Comparison of ENCODE assay signal across 8 mouse cellular contexts in genomic region chr19:28677728-28678438, GRCm38 (mm10). TPM values are rescaled to one million over a fixed set of nuclear protein-coding genes. Genes with fewer than 3 reads are reported as not detected.
DNase-seq lines count a peak whose midpoint lies in the region; ATAC-seq and TF ChIP-seq lines count a peak whose summit lies in the region.

No protein-coding gene starts in this region.

- H3K27ac ChIP-seq in bone marrow, adult 2 months (ENCODE audit: control insufficient read depth, insufficient read depth, low read depth, low read length, poor library complexity) = 0 out of 2 replicates have a peak overlapping the region, but pooled peaks have one; percentile 14
- no peak overlapping the region for H3K27ac ChIP-seq in intestine, embryonic 16.5 days (ENCODE audit: low read length)
- no peak overlapping the region for H3K27ac ChIP-seq in neural tube, embryonic 14.5 days (ENCODE audit: low read depth, low read length)

- no peak for TF ChIP-seq CTCF in bone marrow, adult 2 months (IDR thresholded peaks at IDR 0.05; ENCODE audit: control insufficient read depth, insufficient read depth, low read length)

- no peaks in the 10 kb centered on the region for H3K9me3 ChIP-seq in intestine, embryonic 16.5 days (ENCODE audit: control insufficient read depth, low read length)
- no peaks in the 10 kb centered on the region for H3K9me3 ChIP-seq in neural tube, embryonic 14.5 days (ENCODE audit: control insufficient read depth, low read length)

- H3K36me3 ChIP-seq in intestine, embryonic 16.5 days (ENCODE audit: control insufficient read depth, insufficient read depth, low read length) = no peaks in the 10 kb centered on the region
- H3K36me3 ChIP-seq in neural tube, embryonic 14.5 days (ENCODE audit: control insufficient read depth, insufficient read depth, low read length) = no peaks in the 10 kb centered on the region

- H3K9ac ChIP-seq in intestine, embryonic 16.5 days (ENCODE audit: low read depth, low read length) = peak overlapping the region; percentile 41
- H3K9ac ChIP-seq in neural tube, embryonic 14.5 days (replicated peaks; ENCODE audit: low read depth, low read length) = 0 out of 2 replicates have a peak overlapping the region, but pooled peaks have one; percentile 7

- DNase-seq in CD4-positive, CD25-positive, alpha-beta regulatory T cell, adult 2 months (ENCODE audit: low read depth, low spot score) = peak; percentile 59
- DNase-seq in gastrocnemius, postnatal 36 days = peak; percentile 27 to 36
- peak; percentile 65 to 79 for DNase-seq in lung, adult 18-20 months
- peak; percentile 74 for DNase-seq in yolk sac, embryonic 10.5 days (ENCODE audit: low spot score)

- H3K4me1 ChIP-seq in bone marrow, adult 2 months (ENCODE audit: control insufficient read depth, insufficient read depth, low read length) = peaks cover 2% of the 10 kb centered on the region; the same call in 1 of the 2 replicates
- peaks cover 8% of the 10 kb centered on the region; the same call in 1 of the 2 replicates for H3K4me1 ChIP-seq in intestine, embryonic 16.5 days (ENCODE audit: control insufficient read depth, insufficient read depth, low read length)
- peaks cover 12% of the 10 kb centered on the region for H3K4me1 ChIP-seq in neural tube, embryonic 14.5 days (ENCODE audit: control insufficient read depth, insufficient read depth, low read length)

- H3K4me2 ChIP-seq in intestine, embryonic 16.5 days (ENCODE audit: low read depth, low read length) = peak overlapping the region; percentile 100
- peak overlapping the region; percentile 99 for H3K4me2 ChIP-seq in neural tube, embryonic 14.5 days (ENCODE audit: low read depth, low read length)

- H3K4me3 ChIP-seq in bone marrow, adult 2 months (replicated peaks; ENCODE audit: control insufficient read depth, low read depth, low read length) = peak overlapping the region; percentile 54
- peak overlapping the region; percentile 70 for H3K4me3 ChIP-seq in intestine, embryonic 16.5 days (ENCODE audit: low read length)
- peak overlapping the region; percentile 54 for H3K4me3 ChIP-seq in neural tube, embryonic 14.5 days (ENCODE audit: low read depth, low read length)

- 1% methylated on average over 32 of the region's 32 CpGs for WGBS in bone marrow, adult 2 months
- WGBS in intestine, embryonic 16.5 days = under 1% methylated on average over 27 of the region's 32 CpGs
- WGBS in neural tube, embryonic 14.5 days = 1% methylated on average over 26 of the region's 32 CpGs

- no peak for TF ChIP-seq POLR2A in bone marrow, adult 2 months (IDR thresholded peaks at IDR 0.05; ENCODE audit: borderline replicate concordance, control insufficient read depth, low read depth, low read length)

- peaks cover 2% of the 10 kb centered on the region; the same call in 1 of the 2 replicates for H3K27me3 ChIP-seq in intestine, embryonic 16.5 days (replicated peaks; ENCODE audit: control insufficient read depth, insufficient read depth, low read length)
- H3K27me3 ChIP-seq in neural tube, embryonic 14.5 days (ENCODE audit: control insufficient read depth, insufficient read depth, low read length) = peaks cover 28% of the 10 kb centered on the region

- intact Hi-C loops in gastrocnemius, postnatal 36 days (cut with DNase I) = no loop called here

- no peak for ATAC-seq in CD4-positive, CD25-positive, alpha-beta regulatory T cell, adult 4 months
- ATAC-seq in intestine, embryonic 16.5 days = peak; percentile 34; the same call in 1 of the 2 replicates
- no peak for ATAC-seq in neural tube, embryonic 14.5 days (ENCODE audit: low read depth)

RNA-seq across cellular contexts. Expression of gene Glis3, which starts 2.0 kb away (rescaled TPM):
- under 1 TPM; 0.05 to 0.33 TPM for polyA plus RNA-seq in CD4-positive, CD25-positive, alpha-beta regulatory T cell, adult 4 months (2017; shearing (Covaris generic))
- 0.77 and 2.5 TPM in 2 replicates for polyA plus RNA-seq in bone marrow, adult 2 months (2011; ENCODE audit: insufficient read depth, insufficient read length, low replicate concordance, missing spikeins)
- 1 to 10 TPM in 1 of 2 experiments, under 1 TPM in 1; 0.62 to 1.1 TPM for total RNA-seq in gastrocnemius, postnatal 36 days (2021)
- 0.73 and 0.97 TPM in 2 replicates for polyA plus RNA-seq in intestine, embryonic 16.5 days (2015; fragmentation: Nextera tagmentation; extraction: Ambion mirVana)
- polyA plus RNA-seq in neural tube, embryonic 14.5 days (2014; fragmentation: Nextera tagmentation; extraction: Ambion mirVana) = 2.7 and 3.3 TPM in 2 replicates
